Mouse (Mus musculus): ENCODE results near the gene Rassf3. TPM values are rescaled to one million over a fixed set of nuclear protein-coding genes. Genes with fewer than 3 reads are reported as not detected.

Gene Rassf3
- total RNA-seq, 2 experiments from 2014 or later = 37.5 to 38.2 TPM

- DNase-seq = no peak
Observed at GRCm38 (mm10) chr10:121409717-121410116, 66.4 kb downstream of the Rassf3 start.

GRCm38 (mm10) chr10:121403946-121404345 lies 72.2 kb downstream of the Rassf3 start:
- no peak for DNase-seq

DNA sequence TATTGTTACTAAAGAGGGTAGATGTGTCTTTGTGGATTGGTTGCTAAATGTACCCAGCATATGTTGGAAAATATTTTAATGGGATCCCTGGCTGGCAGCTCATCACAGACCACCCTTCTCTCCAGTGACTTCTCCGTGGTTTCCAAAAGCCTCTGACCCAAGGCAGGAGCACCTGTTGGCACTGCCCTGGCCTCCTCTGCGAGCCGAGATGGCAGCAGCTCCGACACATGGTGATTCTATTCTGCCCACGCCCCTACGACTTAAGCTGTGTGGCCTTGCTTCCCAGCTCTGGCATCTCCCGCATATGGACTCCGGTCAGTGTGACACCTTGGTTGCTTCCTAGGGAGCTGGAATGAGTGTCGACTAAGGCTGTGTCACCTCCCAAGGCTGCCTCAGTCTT lies 73.0 kb downstream of the Rassf3 start:
- no peak for DNase-seq

GRCm38 (mm10) chr10:121401005-121401404 lies 75.1 kb downstream of the Rassf3 start:
- DNase-seq = no peak

DNA sequence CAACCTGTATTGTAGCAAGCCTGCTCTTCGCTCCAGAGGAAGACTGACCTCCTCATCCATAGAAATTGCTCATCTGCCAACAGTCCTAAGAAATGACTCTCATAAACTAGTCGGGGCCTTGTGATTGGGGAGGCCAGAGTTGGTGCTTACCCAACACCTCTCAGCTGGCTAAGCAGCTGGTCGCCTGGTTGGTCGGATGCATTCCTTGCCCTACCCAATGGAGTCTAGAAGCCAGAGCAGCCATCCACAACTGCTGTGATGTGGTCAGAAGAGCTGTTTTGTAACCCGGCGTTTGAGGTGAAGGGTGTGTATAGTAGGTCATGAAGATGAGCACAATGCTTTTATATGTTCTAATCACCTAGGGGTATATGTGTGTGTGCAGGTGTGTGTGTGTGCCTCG lies 77.5 kb downstream of the Rassf3 start:
- DNase-seq = no peak

DNA sequence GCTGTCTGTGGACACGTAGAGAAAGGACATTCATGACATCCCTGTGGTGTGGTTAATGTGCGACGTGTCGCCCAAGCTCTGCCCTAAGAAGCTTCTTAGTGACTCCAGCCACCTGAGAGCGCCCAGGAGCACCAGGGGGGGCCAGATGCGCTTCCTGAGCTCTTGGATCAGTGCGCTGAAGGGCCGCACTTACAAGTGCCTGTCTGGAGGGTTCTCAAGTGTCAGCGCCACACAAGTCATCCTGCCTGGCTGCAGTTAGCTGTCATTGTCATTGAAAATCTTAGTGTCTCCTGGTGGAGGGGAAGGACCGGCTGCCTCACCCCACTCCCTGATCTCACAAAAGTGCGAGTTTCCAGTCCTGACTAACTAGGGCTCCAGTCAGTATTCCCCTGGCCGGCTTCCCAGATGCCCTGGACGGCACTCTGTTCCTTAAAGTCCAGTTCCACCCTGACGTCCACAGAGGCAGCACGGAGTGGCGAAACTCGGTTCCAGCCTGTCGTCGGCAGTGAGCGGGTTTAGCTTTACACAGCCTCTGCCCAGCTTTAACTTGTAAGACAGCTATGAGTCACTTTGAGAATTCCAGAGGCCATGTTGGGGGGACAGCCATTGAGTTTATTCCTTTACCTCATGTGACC lies 80.5 kb downstream of the Rassf3 start:
- DNase-seq = peak; percentile 15 to 32

DNA sequence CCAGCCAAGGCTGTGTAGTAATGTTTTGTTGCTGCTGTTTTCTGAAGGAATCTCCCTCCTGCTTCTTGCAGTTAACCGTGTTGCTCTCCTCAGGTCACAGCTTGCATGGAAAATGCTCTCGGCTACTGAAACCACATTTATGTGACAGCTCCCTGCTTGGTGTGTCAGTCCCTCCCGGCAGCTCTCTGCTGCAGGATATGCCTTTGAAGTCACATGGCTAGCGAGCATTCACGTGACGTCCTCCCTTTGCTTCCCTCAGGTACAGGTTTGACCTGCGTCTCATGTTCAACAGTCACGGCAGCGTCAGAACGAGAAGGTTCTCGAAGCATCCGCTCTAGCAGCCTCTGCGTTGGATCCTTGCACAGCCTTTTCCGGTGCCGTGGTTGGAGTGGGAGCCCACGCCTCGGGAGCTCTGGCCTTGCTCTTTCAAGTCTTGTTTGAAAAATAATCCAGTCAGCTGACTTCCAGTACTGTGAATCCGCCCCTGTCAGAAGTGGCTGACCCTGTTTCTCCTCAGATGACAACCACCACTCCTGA lies 81.3 kb downstream of the Rassf3 start:
- DNase-seq = peak; percentile 41 to 47

GRCm38 (mm10) chr10:121394270-121394669 lies 81.9 kb downstream of the Rassf3 start:
- DNase-seq = no peak

- DNase-seq = no peak
Observed at GRCm38 (mm10) chr10:121391901-121392300, 84.2 kb downstream of the Rassf3 start.

DNA sequence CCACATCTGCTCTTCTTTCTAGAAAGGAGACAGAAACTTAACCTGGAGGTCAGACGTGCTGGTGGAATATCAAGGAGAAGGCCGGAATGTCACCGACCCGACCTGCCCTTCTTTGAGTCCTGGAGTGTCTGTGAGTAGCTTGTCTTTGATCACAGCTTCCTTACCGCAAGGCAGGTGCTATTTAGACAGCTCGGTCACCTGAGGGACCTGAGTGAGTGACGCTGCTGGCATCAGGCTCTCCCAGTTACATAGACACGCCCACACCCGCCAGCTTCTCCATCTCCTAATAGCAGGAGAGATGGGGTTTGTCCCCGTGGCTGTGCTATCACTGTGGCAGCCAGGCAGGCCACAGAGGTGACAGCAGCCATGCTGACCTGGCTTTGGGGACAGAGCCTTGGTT lies 85.5 kb downstream of the Rassf3 start:
- no peak for DNase-seq

DNA sequence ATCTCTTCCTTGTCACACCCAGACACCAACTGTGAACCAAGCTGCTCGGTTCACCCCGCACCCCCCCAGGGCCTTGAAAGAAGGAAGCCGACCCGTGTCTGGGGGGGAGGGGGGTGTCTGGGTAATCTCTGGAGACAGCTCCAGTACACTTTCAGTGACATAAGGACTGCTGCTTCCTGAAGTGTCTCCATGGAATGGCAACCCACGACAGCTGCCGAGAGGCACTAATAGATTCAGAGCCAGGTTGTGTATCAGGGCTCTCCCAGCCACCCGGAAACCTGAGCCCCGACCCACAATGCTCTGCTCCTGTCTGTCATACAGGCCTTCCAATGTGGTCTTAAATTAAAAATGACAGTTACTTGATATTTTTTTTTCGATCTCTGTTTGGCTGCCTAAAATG lies 89.8 kb downstream of the Rassf3 start:
- DNase-seq = no peak

GRCm38 (mm10) chr10:121385695-121386094 lies 90.5 kb downstream of the Rassf3 start:
- DNase-seq = no peak

DNA sequence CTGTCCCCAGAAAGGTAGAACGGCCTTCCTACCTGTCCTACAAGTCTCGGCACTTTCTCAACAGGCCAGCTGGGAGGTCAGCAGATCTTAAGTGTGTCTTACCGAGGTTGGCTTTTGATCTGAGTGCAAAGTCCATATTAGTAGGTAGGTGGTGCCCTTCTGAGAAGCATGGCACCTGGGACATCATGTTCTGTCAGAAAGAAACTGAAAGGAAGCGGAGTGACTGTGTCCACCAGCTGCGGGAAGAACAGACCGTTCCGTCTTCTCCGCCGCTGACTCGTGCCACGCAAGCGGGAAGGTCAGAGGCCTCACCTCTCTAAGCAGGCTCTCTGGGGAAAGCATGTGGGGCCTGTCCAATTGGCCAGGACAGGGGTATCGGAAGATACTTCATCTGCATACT lies 91.4 kb downstream of the Rassf3 start:
- no peak for DNase-seq

- DNase-seq = no peak
Observed at GRCm38 (mm10) chr10:121381280-121381679, 94.9 kb downstream of the Rassf3 start.

GRCm38 (mm10) chr10:121379387-121379786 lies 96.8 kb downstream of the Rassf3 start:
- DNase-seq = no peak

DNA sequence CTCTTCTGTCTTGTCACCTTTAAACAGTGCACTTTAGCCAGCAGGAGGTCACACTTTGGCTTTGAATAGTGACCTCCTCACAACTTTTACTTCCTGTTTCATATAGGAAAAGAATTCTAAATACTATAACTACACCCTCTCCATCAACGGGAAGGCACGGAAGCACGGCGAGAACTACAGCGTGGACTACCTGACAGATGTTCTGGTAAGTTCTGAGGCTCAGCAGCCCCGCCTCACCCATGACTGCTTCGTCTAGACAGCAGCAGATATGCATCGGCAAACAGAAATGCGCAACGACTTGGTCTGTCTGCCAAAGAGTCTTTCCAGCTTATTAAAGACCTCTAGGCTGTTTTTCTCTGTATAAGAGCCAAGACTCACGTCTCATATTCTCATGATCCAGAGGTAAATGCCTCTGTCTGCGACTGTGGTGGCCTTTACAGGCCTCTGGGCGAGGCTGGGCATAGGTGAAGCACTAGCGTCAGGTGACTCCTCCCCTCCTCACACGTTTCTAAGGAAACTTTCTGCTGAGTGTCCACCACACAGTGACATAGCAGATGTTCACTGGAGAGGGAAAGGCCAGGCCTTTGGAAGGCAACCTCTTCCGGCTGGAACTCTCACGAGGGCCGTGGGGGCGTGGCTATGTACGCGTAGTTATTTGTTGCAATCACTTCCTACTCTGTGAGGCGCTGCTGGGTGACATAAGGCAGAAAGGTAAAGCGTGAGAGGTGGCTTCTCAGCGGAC lies 99.4 kb downstream of the Rassf3 start:
- no peak for DNase-seq

DNA sequence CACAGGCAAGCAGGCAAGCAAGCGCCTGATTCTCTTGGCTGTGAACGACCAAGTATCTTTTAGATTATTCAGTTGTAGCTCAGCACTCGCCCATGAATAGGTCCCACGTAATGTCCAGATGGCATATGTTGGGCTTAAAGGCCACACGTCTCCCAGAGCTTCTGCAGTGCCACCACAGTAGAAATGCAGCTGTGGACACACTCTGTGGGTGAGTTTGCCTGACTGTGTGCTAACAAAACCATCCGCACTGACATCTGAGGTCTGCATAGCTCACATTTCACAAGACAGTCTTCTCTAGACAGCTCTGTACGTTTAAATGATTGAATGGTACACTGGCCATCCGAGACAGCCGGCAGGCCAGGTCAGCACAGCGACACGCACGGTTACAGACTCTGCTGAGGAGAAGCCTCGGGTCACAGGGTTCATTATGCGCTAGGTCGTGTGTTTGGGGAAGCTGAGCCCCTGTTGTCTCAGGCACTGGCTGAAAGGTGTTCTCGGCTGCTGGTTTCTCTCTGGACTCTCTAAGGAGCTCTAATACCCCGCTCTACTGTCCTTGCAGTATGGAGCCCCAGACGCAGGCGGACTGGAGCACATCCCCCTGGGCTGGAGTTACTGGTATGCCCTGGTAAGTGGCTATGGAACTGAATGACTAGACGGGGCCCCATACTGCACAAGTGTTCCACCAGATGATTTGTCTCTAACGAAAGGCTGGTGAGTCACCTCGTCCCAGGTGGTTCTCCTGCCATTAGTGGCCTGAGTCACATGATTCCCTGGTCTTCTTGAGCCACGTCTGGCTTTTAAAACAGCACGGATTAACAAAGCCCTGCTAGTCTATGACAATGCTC lies 100.3 kb downstream of the Rassf3 start:
- DNase-seq = no peak

- no peak for DNase-seq
Observed at GRCm38 (mm10) chr10:121374693-121375620, 101.2 kb downstream of the Rassf3 start.

DNA sequence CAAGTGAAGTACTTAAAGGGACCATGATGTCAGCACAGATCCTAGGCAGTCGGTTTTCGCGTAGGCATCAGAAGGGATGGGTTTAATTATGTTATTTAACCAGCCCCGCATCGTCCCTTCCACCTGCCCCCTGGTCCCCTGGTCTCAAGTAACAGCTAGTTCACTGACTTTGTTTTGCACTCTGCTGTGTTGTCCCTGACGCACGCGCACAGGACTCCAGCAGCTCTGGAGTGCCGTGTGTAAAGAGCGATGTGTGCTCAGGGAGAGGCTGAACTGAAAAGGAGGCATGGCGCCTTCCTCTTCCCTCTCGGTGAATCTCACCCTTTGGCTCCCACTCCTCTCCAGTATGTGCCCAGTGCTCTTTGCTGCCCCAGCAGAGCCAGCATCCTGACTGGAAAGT lies 102.1 kb downstream of the Rassf3 start:
- DNase-seq = no peak

- peak in 1 of 2 experiments; percentile 31 for DNase-seq
Observed at GRCm38 (mm10) chr10:121370777-121371176, 105.4 kb downstream of the Rassf3 start.

- DNase-seq = no peak
Observed at GRCm38 (mm10) chr10:121368783-121369465, 107.2 kb downstream of the Rassf3 start.

Data from adrenal gland, postnatal 36 days (tissue).